Mouse (Mus musculus) frontal cortex, postnatal 14 days (tissue): ENCODE results near the gene Cep63.

Source experiments
- DNase-seq, 2 experiments: peaks; one replicate each; pipeline ENCODE4 v3.0.0; 2022; ENCODE audit warnings: low spot score in 2 of 2

Gene Cep63

GRCm38 (mm10) chr9:102631589-102632147 lies 5.3 kb upstream of the Cep63 start:
- no peak for DNase-seq

- no peak for DNase-seq
Observed at GRCm38 (mm10) chr9:102629052-102629451, 2.7 kb upstream of the Cep63 start.

GRCm38 (mm10) chr9:102627442-102627841 lies 1.1 kb upstream of the Cep63 start:
- no peak for DNase-seq

GRCm38 (mm10) chr9:102626839-102627225 lies 498 bp upstream of the Cep63 start:
- DNase-seq: no peak

- no peak for DNase-seq
Observed at GRCm38 (mm10) chr9:102625401-102625982, 842 bp downstream of the Cep63 start.

- no peak for DNase-seq
Observed at GRCm38 (mm10) chr9:102623581-102623980, 2.8 kb downstream of the Cep63 start.

- no peak for DNase-seq
Observed at GRCm38 (mm10) chr9:102622876-102623275, 3.5 kb downstream of the Cep63 start.

- no peak for DNase-seq
Observed at GRCm38 (mm10) chr9:102622192-102622857, 4.0 kb downstream of the Cep63 start.

- DNase-seq: no peak
Observed at GRCm38 (mm10) chr9:102621385-102621784, 4.9 kb downstream of the Cep63 start.

GRCm38 (mm10) chr9:102616267-102616666 lies 10.1 kb downstream of the Cep63 start:
- DNase-seq: no peak

GRCm38 (mm10) chr9:102615071-102615470 lies 11.3 kb downstream of the Cep63 start:
- no peak for DNase-seq

- DNase-seq: no peak
Observed at GRCm38 (mm10) chr9:102609221-102609620, 17.1 kb downstream of the Cep63 start.

GRCm38 (mm10) chr9:102607471-102607870 lies 18.9 kb downstream of the Cep63 start:
- DNase-seq: no peak

- no peak for DNase-seq
Observed at GRCm38 (mm10) chr9:102605162-102605561, 21.2 kb downstream of the Cep63 start.

GRCm38 (mm10) chr9:102601666-102602065 lies 24.7 kb downstream of the Cep63 start:
- no peak for DNase-seq

GRCm38 (mm10) chr9:102601187-102601586 lies 25.1 kb downstream of the Cep63 start:
- no peak for DNase-seq

- no peak for DNase-seq
Observed at GRCm38 (mm10) chr9:102595662-102596436, 30.5 kb downstream of the Cep63 start.

- DNase-seq: peak in 1 of 2 experiments; percentile 25
Observed at GRCm38 (mm10) chr9:102594667-102595393, 31.5 kb downstream of the Cep63 start.

- DNase-seq: no peak
Observed at GRCm38 (mm10) chr9:102587347-102587746, 39.0 kb downstream of the Cep63 start.

- peak in 1 of 2 experiments; percentile 19 for DNase-seq
Observed at GRCm38 (mm10) chr9:102581921-102582469, 44.3 kb downstream of the Cep63 start.

GRCm38 (mm10) chr9:102577480-102577879 lies 48.9 kb downstream of the Cep63 start:
- no peak for DNase-seq

GRCm38 (mm10) chr9:102572888-102573287 lies 53.4 kb downstream of the Cep63 start:
- DNase-seq: no peak
